Mouse (Mus musculus) stomach, postnatal 0 days (tissue): Measurements from ENCODE around the gene Lat2. TPM values are rescaled to one million over a fixed set of nuclear protein-coding genes. Genes with fewer than 3 reads are reported as not detected.

Experiments
- ATAC-seq: fragments of 200-750 bp; cut with Nextera tagmentation; 2 replicates; pipeline ENCODE4 v1.8.0; 2017; ENCODE audit not compliant: low FRiP score, low TSS enrichment
- DNase-seq: peaks from one replicate; pipeline ENCODE4 v3.0.0-alpha.2; 2016; ENCODE audit warnings: low spot score
- H3K27ac ChIP-seq: fragments of 300-500 bp; sonication (generic); replicated peaks from 2 replicates; pipeline ENCODE4 v1.5.1; 2014; ENCODE audit warnings: mild to moderate bottlenecking, control low read depth
- H3K27me3 ChIP-seq: fragments of 300-500 bp; sonication (generic); 2 replicates; pipeline ENCODE4 v1.6.1; 2014; ENCODE audit warnings: low read length; ENCODE audit not compliant: control insufficient read depth, insufficient read depth
- H3K36me3 ChIP-seq: fragments of 300-500 bp; sonication (generic); 2 replicates; pipeline ENCODE4 v1.6.1; 2014; ENCODE audit warnings: low read length, mixed read lengths; ENCODE audit not compliant: control insufficient read depth, insufficient read depth
- H3K4me1 ChIP-seq: fragments of 300-500 bp; sonication (generic); replicated peaks from 2 replicates; pipeline ENCODE4 v1.6.1; 2014; ENCODE audit warnings: antibody characterized with exemption; ENCODE audit not compliant: control insufficient read depth, insufficient read depth
- H3K4me2 ChIP-seq: fragments of 300-500 bp; sonication (generic); replicated peaks from 2 replicates; pipeline ENCODE4 v1.6.1; 2014; ENCODE audit warnings: low read depth, mild to moderate bottlenecking, control low read depth, moderate library complexity
- H3K4me3 ChIP-seq: fragments of 300-500 bp; sonication (generic); 2 replicates; pipeline ENCODE4 v1.5.1; 2014; ENCODE audit warnings: low read depth, low read length, control low read depth
- H3K9ac ChIP-seq: fragments of 300-500 bp; sonication (generic); 2 replicates; pipeline ENCODE4 v1.6.1; 2014; ENCODE audit warnings: mild to moderate bottlenecking, low read length, control low read depth, mixed read lengths
- H3K9me3 ChIP-seq: fragments of 300-500 bp; sonication (generic); 2 replicates; pipeline ENCODE4 v1.6.1; 2016; ENCODE audit warnings: low read length; ENCODE audit not compliant: control insufficient read depth
- CTCF ChIP-seq: IDR thresholded peaks from 2 replicates; pipeline ENCODE4 v1.5.1; 2016; ENCODE audit warnings: antibody characterized with exemption, low read depth, mild to moderate bottlenecking, moderate library complexity
- EP300 ChIP-seq: optimal IDR thresholded peaks from 2 replicates; pipeline ENCODE3; 2016; ENCODE audit warnings: antibody characterized with exemption
- WGBS: fragments of 180-500 bp; shearing (Covaris S2); extraction: QIAGEN DNeasy Blood & Tissue Kit; methylation state at CpG from one replicate; pipeline ENCODE4 v1.1.7; 2014; 5-methylcytosine and 5-hydroxymethylcytosine counted together
- microRNA-seq: library from miRNA; unstranded; fragments of <30 nt; microRNA quantifications from one replicate; pipeline ENCODE4, GENCODE M21; 2016
- polyA plus RNA-seq: library from polyadenylated mRNA; unstranded; fragments of >200 nt; fragmentation: Nextera tagmentation; extraction: Ambion mirVana; gene quantifications from 2 replicates; pipeline ENCODE4 v1.2.1, GENCODE M21; 2015

The Lat2 gene
- polyA plus RNA-seq, 1 experiment from 2014 or later = 1.1 TPM

DNA sequence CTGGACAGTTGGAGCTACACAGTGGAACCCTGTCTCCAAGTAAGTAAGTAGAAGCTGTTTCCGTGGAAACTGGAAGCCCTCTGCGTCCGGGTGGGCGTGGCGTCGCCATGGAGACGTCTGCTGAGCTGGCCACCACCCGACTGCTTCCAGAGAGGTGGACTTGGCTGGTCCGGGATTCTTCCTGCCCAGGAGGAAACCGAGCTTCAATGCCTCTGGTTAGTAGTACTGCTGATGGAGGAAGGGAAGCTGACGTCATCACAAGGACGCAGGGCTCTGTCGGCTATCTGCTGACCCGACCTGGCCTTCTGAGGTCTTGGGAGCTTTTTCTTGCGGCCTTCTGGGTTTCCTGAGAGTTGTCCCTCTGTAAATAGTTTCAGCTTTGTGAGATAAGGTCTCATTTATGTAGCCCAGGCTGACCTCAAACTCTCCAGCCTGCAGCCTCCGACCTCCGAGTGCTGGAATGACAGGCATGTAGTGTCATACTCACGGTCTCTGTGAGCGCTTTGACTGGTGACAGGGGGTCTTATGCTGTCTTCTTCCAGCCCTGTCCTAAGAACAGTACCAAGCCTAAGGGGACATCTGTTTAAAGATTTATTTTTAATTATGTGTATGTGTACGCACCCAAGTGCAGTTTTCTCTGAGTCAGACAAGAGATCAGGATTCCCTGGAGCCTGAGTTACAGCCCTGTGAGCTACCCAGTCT, 59.2 kb downstream of the Lat2 start:
- no peaks in the 10 kb centered on the region for H3K9me3 ChIP-seq
- H3K27me3 ChIP-seq = no peaks in the 10 kb centered on the region
- WGBS = 11% methylated on average over 20 of the region's 20 CpGs
- peaks cover 7% of the 10 kb centered on the region for H3K4me1 ChIP-seq
- DNase-seq = peak; percentile 71
- ATAC-seq = no peak
- TF ChIP-seq CTCF (no peak), EP300 (no peak)
- H3K9ac ChIP-seq = peak overlapping the region; percentile 18; the same call in 1 of the 2 replicates
- no peak overlapping the region for H3K4me3 ChIP-seq
- peak overlapping the region; percentile 56 for H3K27ac ChIP-seq
- 0 out of 2 replicates have a peak overlapping the region, but pooled peaks have one; percentile 8 for H3K4me2 ChIP-seq
- no peaks in the 10 kb centered on the region for H3K36me3 ChIP-seq

DNA sequence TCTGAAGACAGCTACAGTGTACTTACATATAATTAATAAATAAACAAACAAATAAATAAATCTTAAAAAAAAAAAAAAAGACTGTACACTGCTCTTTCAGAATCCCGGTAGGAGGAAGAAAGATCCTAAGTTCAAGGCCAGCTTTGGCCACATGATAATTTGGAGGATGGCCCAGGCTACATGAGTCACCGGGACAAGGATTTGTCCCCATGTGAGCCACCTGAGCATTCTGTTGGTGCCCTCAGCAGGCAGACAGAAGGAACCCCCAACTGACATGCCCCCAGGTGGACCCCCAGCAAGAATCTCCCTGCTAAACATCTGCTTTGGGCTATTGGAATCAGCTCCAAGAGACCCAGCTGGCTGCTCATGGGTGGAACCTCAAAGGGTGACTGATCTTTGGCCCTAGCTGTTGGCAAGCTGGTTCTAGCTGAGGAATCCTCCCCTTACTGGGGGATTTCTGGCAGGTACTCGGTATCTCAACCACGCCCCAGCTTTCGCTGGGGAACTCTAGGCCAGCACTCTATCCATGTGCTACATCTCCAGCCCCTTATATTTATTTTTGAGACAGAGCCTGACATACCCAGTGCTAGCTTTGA, 60.8 kb downstream of the Lat2 start:
- H3K27me3 ChIP-seq = no peaks in the 10 kb centered on the region
- WGBS = 64% methylated on average over 5 of the region's 5 CpGs
- H3K4me3 ChIP-seq = no peak overlapping the region
- TF ChIP-seq CTCF = no peak
- no peak for TF ChIP-seq EP300
- H3K9ac ChIP-seq = no peak overlapping the region
- H3K4me1 ChIP-seq = peaks cover 10% of the 10 kb centered on the region
- no peak overlapping the region for H3K27ac ChIP-seq
- no peak for ATAC-seq
- DNase-seq = no peak
- no peaks in the 10 kb centered on the region for H3K9me3 ChIP-seq
- H3K36me3 ChIP-seq = no peaks in the 10 kb centered on the region
- no peak overlapping the region for H3K4me2 ChIP-seq

DNA sequence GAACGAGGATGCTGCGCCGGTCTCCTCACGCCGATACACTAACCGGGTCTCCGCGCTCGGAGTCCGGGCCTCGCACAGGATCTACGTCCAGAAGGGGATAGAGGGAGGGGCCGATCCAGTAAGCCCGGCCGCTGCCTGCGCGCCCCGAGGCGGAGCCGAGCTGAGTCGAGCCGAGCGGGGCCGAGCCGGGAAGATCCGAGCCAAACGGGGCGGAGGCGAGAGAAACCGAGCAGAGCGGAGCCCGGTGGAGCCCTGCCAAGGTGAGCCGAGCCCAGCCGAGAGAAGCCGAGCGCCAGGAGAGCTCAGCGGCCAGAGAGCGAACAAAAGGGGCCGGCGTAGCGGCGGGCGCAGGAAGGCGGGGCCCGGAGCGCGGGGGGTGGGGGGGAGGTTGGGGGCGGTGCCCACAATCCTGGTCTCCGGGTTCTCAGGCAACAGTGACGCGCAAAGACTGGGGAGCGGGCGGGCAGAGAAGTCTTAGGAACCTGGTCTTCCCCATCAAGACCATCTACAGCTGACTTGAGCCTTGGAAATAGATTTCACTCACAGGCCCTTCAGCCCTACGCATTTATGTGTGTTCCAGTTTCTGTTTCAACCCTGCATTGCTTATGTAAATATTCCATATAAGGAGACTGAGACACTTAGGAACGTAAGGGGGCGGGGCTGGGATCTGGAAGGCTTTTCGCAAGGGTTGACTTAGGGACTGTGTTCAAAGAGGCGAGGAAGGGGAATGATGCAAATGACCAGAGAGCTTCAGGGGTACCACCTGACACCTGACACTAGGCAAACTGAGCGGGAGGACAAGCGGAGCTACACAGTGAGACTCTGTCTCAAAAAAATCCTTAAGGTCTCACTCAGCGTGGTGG, 62.5 kb downstream of the Lat2 start, which contains the start of gene Clip2:
Gene Clip2, minus strand, starts transcription at position 325 of the 863 bp plus-strand sequence.
- Histone ChIP-seq H3K36me3 (no peaks in the 10 kb centered on the region), H3K4me1 (peaks cover 10% of the 10 kb centered on the region), H3K27me3 (no peaks in the 10 kb centered on the region), H3K4me3 (peak within 1 kb of the TSS; percentile 77), H3K27ac (peak within 1 kb of the TSS; percentile 92), H3K9me3 (no peaks in the 10 kb centered on the region), H3K4me2 (peak within 1 kb of the TSS; percentile 92), H3K9ac (peak within 1 kb of the TSS; percentile 89)
- TF ChIP-seq CTCF = peak; percentile 49
- TF ChIP-seq EP300 = no peak
- 2% methylated on average over 53 of the region's 61 CpGs for WGBS
- DNase-seq (peak; percentile 99), ATAC-seq (peak; percentile 96)

DNA sequence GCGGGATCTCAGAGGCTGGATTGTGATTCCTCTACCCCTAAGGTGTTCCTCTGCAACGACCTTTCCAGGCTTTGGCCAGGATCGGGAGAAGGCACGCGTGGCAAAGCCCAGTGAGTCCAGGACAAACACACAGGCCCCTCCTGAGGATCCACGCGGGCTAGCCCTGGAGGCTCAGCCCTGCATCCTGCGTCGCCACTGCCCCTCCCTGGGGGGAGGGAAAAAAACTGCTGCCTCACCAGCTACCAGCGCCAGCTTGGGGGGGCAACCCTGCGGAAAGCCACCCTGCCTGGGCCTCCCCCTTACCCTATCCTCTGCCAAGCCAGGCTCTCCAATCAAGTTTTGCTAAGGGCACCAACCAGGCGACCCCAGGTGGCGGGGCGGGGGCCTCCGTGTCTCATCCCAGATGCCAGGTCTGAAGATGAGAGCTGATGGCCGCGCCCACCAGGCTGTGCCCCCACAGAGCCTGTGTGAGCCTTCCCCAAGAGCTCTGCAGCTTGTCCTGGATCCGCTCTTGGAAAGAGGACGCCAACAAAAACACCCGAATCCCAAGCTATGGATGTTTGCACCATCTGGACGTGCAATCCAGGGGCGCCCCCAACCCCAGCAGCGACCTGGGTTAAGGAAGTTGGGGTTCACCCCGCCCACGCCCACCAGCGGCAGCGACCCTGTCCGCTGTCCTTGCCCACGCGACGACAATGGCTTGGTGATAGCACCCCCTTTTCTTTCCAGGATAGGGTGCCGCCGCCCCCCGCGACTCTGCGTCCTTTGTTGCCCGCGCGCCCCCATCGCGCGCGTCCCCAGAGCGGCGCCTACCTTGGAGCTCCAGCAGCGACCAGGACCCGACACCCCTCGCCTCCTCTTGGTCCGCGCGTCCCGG, 63.4 kb downstream of the Lat2 start:
- H3K4me3 ChIP-seq = peak overlapping the region; percentile 77
- DNase-seq (peak; percentile 60), ATAC-seq (no peak)
- peak overlapping the region; percentile 89 for H3K9ac ChIP-seq
- H3K9me3 ChIP-seq = no peaks in the 10 kb centered on the region
- H3K27ac ChIP-seq = peak overlapping the region; percentile 92
- WGBS = under 1% methylated on average over 43 of the region's 52 CpGs
- peaks cover 10% of the 10 kb centered on the region for H3K4me1 ChIP-seq
- H3K4me2 ChIP-seq = peak overlapping the region; percentile 92
- no peaks in the 10 kb centered on the region for H3K36me3 ChIP-seq
- no peaks in the 10 kb centered on the region for H3K27me3 ChIP-seq
- no peak for TF ChIP-seq EP300
- 0 out of 2 replicates have a peak, but pooled peaks have one; percentile 3 for TF ChIP-seq CTCF

DNA sequence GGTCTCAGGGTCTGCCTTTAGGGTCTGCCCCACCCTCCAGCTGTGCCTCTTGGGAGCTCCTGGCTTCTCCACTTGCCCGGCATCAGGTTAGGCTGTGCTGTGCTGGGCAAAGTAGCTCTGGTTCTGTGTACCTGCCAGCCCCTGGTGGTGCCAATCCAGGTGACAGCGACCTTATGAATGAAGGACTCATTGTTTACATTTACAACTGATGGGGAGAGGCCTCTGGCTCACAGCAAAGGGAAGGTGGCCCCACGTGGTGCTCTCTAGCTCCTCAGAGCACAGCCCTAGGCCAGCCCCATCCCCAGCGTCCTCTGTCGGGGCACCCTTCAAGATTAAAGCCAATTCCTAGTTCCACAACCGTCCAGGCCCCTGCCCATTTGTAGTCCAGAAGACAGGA, 64.0 kb downstream of the Lat2 start:
- peak overlapping the region; percentile 92 for H3K27ac ChIP-seq
- peak overlapping the region; percentile 92 for H3K4me2 ChIP-seq
- no peaks in the 10 kb centered on the region for H3K36me3 ChIP-seq
- peak overlapping the region; percentile 77 for H3K4me3 ChIP-seq
- ATAC-seq (peak; percentile 51), DNase-seq (peak; percentile 73)
- no peaks in the 10 kb centered on the region for H3K9me3 ChIP-seq
- peaks cover 10% of the 10 kb centered on the region for H3K4me1 ChIP-seq
- no peaks in the 10 kb centered on the region for H3K27me3 ChIP-seq
- WGBS = 5% methylated on average over 6 of the region's 6 CpGs
- peak overlapping the region; percentile 89 for H3K9ac ChIP-seq
- no peak for TF ChIP-seq EP300
- peak; percentile 38 for TF ChIP-seq CTCF

Small RNAs within 50 kb of the gene (microRNA-seq; reads per million reads assigned to microRNA genes)
- not detected for gene Mir7228

Other genes starting within 250 kb of the Lat2 start
- gene Gtf2ird1, start 158.3 kb downstream of the Lat2 start, polyA plus RNA-seq = 42.4 and 47.0 TPM in 2 replicates
- gene Clip2, start 62.6 kb downstream of the Lat2 start, polyA plus RNA-seq = 1.0 and 1.1 TPM in 2 replicates
- gene Syna, start 54.9 kb downstream of the Lat2 start, polyA plus RNA-seq = 0.07 TPM in 2 replicates
- gene Rfc2, start 33.7 kb downstream of the Lat2 start, polyA plus RNA-seq = 81.5 and 83.7 TPM in 2 replicates
- 238 and 242 TPM in 2 replicates for gene Eif4h, start 24.5 kb upstream of the Lat2 start, polyA plus RNA-seq
- gene Limk1, start 73.6 kb upstream of the Lat2 start, polyA plus RNA-seq = 1.9 and 2.2 TPM in 2 replicates
- 254 and 340 TPM in 2 replicates for gene Eln, start 132.3 kb upstream of the Lat2 start, polyA plus RNA-seq